Mouse (Mus musculus) cortical plate, adult 2 months (tissue): ENCODE data around the gene Rai1. TPM values are rescaled to one million over a fixed set of nuclear protein-coding genes. Genes with fewer than 3 reads are reported as not detected.
A peak's percentile ranks its signal among the peaks of the same experiment; 100 is the strongest.

Experiments used
- H3K27ac ChIP-seq: fragments of 200-500 bp; 2 replicates; pipeline ENCODE4 v1.5.1; 2012; ENCODE audit warnings: low read length, control low read depth, inconsistent platforms; ENCODE audit not compliant: insufficient read depth
- H3K4me1 ChIP-seq: fragments of 200-500 bp; 2 replicates; pipeline ENCODE4 v1.6.1; 2011; ENCODE audit warnings: low read length; ENCODE audit not compliant: control insufficient read depth, insufficient read depth
- H3K4me3 ChIP-seq: fragments of 200-500 bp; 2 replicates; pipeline ENCODE4 v1.5.1; 2011; ENCODE audit warnings: mild to moderate bottlenecking, low read length, control low read depth; ENCODE audit not compliant: insufficient read depth
- CTCF ChIP-seq: fragments of 200-500 bp; IDR thresholded peaks from 2 replicates; pipeline ENCODE4 v1.5.1; 2011; ENCODE audit warnings: mild to moderate bottlenecking, control low read depth, low read length; ENCODE audit not compliant: insufficient read depth; ENCODE audit errors: extremely low read depth
- POLR2A ChIP-seq: fragments of 200-500 bp; IDR thresholded peaks from 2 replicates; pipeline ENCODE4 v1.6.1; 2011; ENCODE audit warnings: mild to moderate bottlenecking, low read length, control low read depth; ENCODE audit not compliant: insufficient read depth; ENCODE audit errors: extremely low read depth
- polyA plus RNA-seq: library from polyadenylated mRNA; depleted of rRNA; stranded (reverse); fragments of >200 nt; gene quantifications from 2 replicates; pipeline ENCODE4 v1.2.3, GENCODE M21; 2012

Rai1 gene
- polyA plus RNA-seq, 1 experiment, result 41.8 TPM

GRCm38 (mm10) chr11:60173606-60174184, 68.9 kb downstream of the Rai1 start:
- Histone ChIP-seq H3K4me1 (peaks cover 18% of the 10 kb centered on the region), H3K4me3 (no peak overlapping the region), H3K27ac (no peak overlapping the region)
- TF ChIP-seq POLR2A (no peak), CTCF (no peak)

- TF ChIP-seq POLR2A, result no peak
- no peak for TF ChIP-seq CTCF
- H3K4me3 ChIP-seq, result peak overlapping the region; percentile 93
- peak overlapping the region; percentile 98 for H3K27ac ChIP-seq
- H3K4me1 ChIP-seq, result peaks cover 17% of the 10 kb centered on the region
Observed at GRCm38 (mm10) chr11:60175371-60176181, 70.8 kb downstream of the Rai1 start.

- Histone ChIP-seq H3K4me1 (peaks cover 17% of the 10 kb centered on the region), H3K4me3 (peak overlapping the region; percentile 93), H3K27ac (peak overlapping the region; percentile 98)
- TF ChIP-seq CTCF, result no peak
- 0 out of 2 replicates have a peak, but pooled peaks have one; percentile 25 for TF ChIP-seq POLR2A
Observed at GRCm38 (mm10) chr11:60176182-60176974, 71.6 kb downstream of the Rai1 start.

GRCm38 (mm10) chr11:60176975-60177657, 72.3 kb downstream of the Rai1 start:
- H3K4me3 ChIP-seq, result peak overlapping the region; percentile 93
- H3K27ac ChIP-seq, result peak overlapping the region; percentile 98
- no peak for TF ChIP-seq CTCF
- no peak for TF ChIP-seq POLR2A
- peaks cover 18% of the 10 kb centered on the region for H3K4me1 ChIP-seq

GRCm38 (mm10) chr11:60178005-60178404, 73.2 kb downstream of the Rai1 start:
- H3K4me3 ChIP-seq, result no peak overlapping the region
- H3K4me1 ChIP-seq, result peaks cover 22% of the 10 kb centered on the region
- H3K27ac ChIP-seq, result peak overlapping the region; percentile 71; the same call in 1 of the 2 replicates
- no peak for TF ChIP-seq POLR2A
- no peak for TF ChIP-seq CTCF

- no peak overlapping the region for H3K4me3 ChIP-seq
- TF ChIP-seq POLR2A (no peak), CTCF (no peak)
- no peak overlapping the region for H3K27ac ChIP-seq
- peaks cover 20% of the 10 kb centered on the region for H3K4me1 ChIP-seq
Observed at GRCm38 (mm10) chr11:60178506-60178905, 73.7 kb downstream of the Rai1 start.

GRCm38 (mm10) chr11:60182116-60182670, 77.4 kb downstream of the Rai1 start:
- Histone ChIP-seq H3K4me1 (peaks cover 27% of the 10 kb centered on the region), H3K27ac (no peak overlapping the region), H3K4me3 (no peak overlapping the region)
- TF ChIP-seq POLR2A (no peak), CTCF (no peak)

GRCm38 (mm10) chr11:60182741-60183140, 77.9 kb downstream of the Rai1 start:
- peaks cover 24% of the 10 kb centered on the region for H3K4me1 ChIP-seq
- no peak for TF ChIP-seq POLR2A
- TF ChIP-seq CTCF, result no peak
- no peak overlapping the region for H3K27ac ChIP-seq

More at GRCm38 (mm10) chr11:60182741-60183140, 77.9 kb downstream of the Rai1 start:
- H3K4me3 ChIP-seq, result no peak overlapping the region
